Mouse (Mus musculus): ENCODE results near the gene Fam107b. TPM values are rescaled to one million over a fixed set of nuclear protein-coding genes. Genes with fewer than 3 reads are reported as not detected.
A peak's percentile ranks its signal among the peaks of the same experiment; 100 is the strongest.

The Fam107b gene
- polyA plus RNA-seq, 1 experiment = 33.9 TPM

GRCm38 (mm10) chr2:3608868-3609854 is 38.9 kb downstream of the Fam107b start:
- TF ChIP-seq CTCF (IDR thresholded peaks at IDR 0.05; ENCODE audit: borderline replicate concordance, extremely low read depth, insufficient read depth, insufficient read length) (no peak), POLR2A (IDR thresholded peaks at IDR 0.05; ENCODE audit: borderline replicate concordance, extremely low read depth, insufficient read depth, insufficient read length, poor library complexity, severe bottlenecking) (no peak)
- DNase-seq (ENCODE audit: low read depth) = peak; percentile 61

- no peak for DNase-seq (ENCODE audit: low read depth)
- TF ChIP-seq POLR2A (IDR thresholded peaks at IDR 0.05; ENCODE audit: borderline replicate concordance, extremely low read depth, insufficient read depth, insufficient read length, poor library complexity, severe bottlenecking) (no peak), CTCF (IDR thresholded peaks at IDR 0.05; ENCODE audit: borderline replicate concordance, extremely low read depth, insufficient read depth, insufficient read length) (no peak)
Measured at GRCm38 (mm10) chr2:3618446-3618845, 48.2 kb downstream of the Fam107b start.

- no peak for TF ChIP-seq CTCF (IDR thresholded peaks at IDR 0.05; ENCODE audit: borderline replicate concordance, extremely low read depth, insufficient read depth, insufficient read length)
- no peak for TF ChIP-seq POLR2A (IDR thresholded peaks at IDR 0.05; ENCODE audit: borderline replicate concordance, extremely low read depth, insufficient read depth, insufficient read length, poor library complexity, severe bottlenecking)
- no peak for DNase-seq (ENCODE audit: low read depth)
Measured at GRCm38 (mm10) chr2:3621568-3621967, 51.3 kb downstream of the Fam107b start.

- TF ChIP-seq CTCF (IDR thresholded peaks at IDR 0.05; ENCODE audit: borderline replicate concordance, extremely low read depth, insufficient read depth, insufficient read length) = no peak
- no peak for TF ChIP-seq POLR2A (IDR thresholded peaks at IDR 0.05; ENCODE audit: borderline replicate concordance, extremely low read depth, insufficient read depth, insufficient read length, poor library complexity, severe bottlenecking)
- DNase-seq (ENCODE audit: low read depth) = no peak
Measured at GRCm38 (mm10) chr2:3622158-3622557, 51.9 kb downstream of the Fam107b start.

GRCm38 (mm10) chr2:3623207-3623980 is 53.1 kb downstream of the Fam107b start:
- TF ChIP-seq POLR2A (IDR thresholded peaks at IDR 0.05; ENCODE audit: borderline replicate concordance, extremely low read depth, insufficient read depth, insufficient read length, poor library complexity, severe bottlenecking) (no peak), CTCF (IDR thresholded peaks at IDR 0.05; ENCODE audit: borderline replicate concordance, extremely low read depth, insufficient read depth, insufficient read length) (no peak)
- no peak for DNase-seq (ENCODE audit: low read depth)

- no peak for DNase-seq (ENCODE audit: low read depth)
- no peak for TF ChIP-seq POLR2A (IDR thresholded peaks at IDR 0.05; ENCODE audit: borderline replicate concordance, extremely low read depth, insufficient read depth, insufficient read length, poor library complexity, severe bottlenecking)
- no peak for TF ChIP-seq CTCF (IDR thresholded peaks at IDR 0.05; ENCODE audit: borderline replicate concordance, extremely low read depth, insufficient read depth, insufficient read length)
Measured at GRCm38 (mm10) chr2:3623981-3624584, 53.8 kb downstream of the Fam107b start.

- TF ChIP-seq CTCF (IDR thresholded peaks at IDR 0.05; ENCODE audit: borderline replicate concordance, extremely low read depth, insufficient read depth, insufficient read length) (no peak), POLR2A (IDR thresholded peaks at IDR 0.05; ENCODE audit: borderline replicate concordance, extremely low read depth, insufficient read depth, insufficient read length, poor library complexity, severe bottlenecking) (no peak)
- DNase-seq (ENCODE audit: low read depth) = no peak
Measured at GRCm38 (mm10) chr2:3629096-3629495, 58.8 kb downstream of the Fam107b start.

GRCm38 (mm10) chr2:3629741-3630140 is 59.5 kb downstream of the Fam107b start:
- DNase-seq (ENCODE audit: low read depth) = no peak
- TF ChIP-seq CTCF (IDR thresholded peaks at IDR 0.05; ENCODE audit: borderline replicate concordance, extremely low read depth, insufficient read depth, insufficient read length) (peak; percentile 19; the same call in 1 of the 2 replicates), POLR2A (IDR thresholded peaks at IDR 0.05; ENCODE audit: borderline replicate concordance, extremely low read depth, insufficient read depth, insufficient read length, poor library complexity, severe bottlenecking) (no peak)

- DNase-seq (ENCODE audit: low read depth) = no peak
- TF ChIP-seq CTCF (IDR thresholded peaks at IDR 0.05; ENCODE audit: borderline replicate concordance, extremely low read depth, insufficient read depth, insufficient read length) = no peak
- TF ChIP-seq POLR2A (IDR thresholded peaks at IDR 0.05; ENCODE audit: borderline replicate concordance, extremely low read depth, insufficient read depth, insufficient read length, poor library complexity, severe bottlenecking) = no peak
Measured at GRCm38 (mm10) chr2:3630769-3631477, 60.6 kb downstream of the Fam107b start.

GRCm38 (mm10) chr2:3633137-3633536 is 62.8 kb downstream of the Fam107b start:
- no peak for TF ChIP-seq CTCF (IDR thresholded peaks at IDR 0.05; ENCODE audit: borderline replicate concordance, extremely low read depth, insufficient read depth, insufficient read length)
- TF ChIP-seq POLR2A (IDR thresholded peaks at IDR 0.05; ENCODE audit: borderline replicate concordance, extremely low read depth, insufficient read depth, insufficient read length, poor library complexity, severe bottlenecking) = no peak
- peak; percentile 17 for DNase-seq (ENCODE audit: low read depth)
